Mouse (Mus musculus) cerebellum, adult 2 months (tissue): ENCODE data around the gene Lyst.

Experiments used
- CTCF ChIP-seq: fragments of 200-500 bp; IDR thresholded peaks from 2 replicates; pipeline ENCODE4 v1.5.1; 2011; ENCODE audit warnings: low read depth, mild to moderate bottlenecking, control low read depth, low read length, moderate library complexity, borderline replicate concordance; ENCODE audit not compliant: insufficient read depth
- POLR2A ChIP-seq: fragments of 200-500 bp; IDR thresholded peaks from 2 replicates; pipeline ENCODE4 v1.6.1; 2011; ENCODE audit warnings: low read length, control low read depth, borderline replicate concordance; ENCODE audit not compliant: insufficient read depth

GRCm38 (mm10) chr13:13824946-13825345, 234.7 kb downstream of the Lyst start:
- TF ChIP-seq CTCF (no peak), POLR2A (no peak)
